Mouse (Mus musculus) kidney, postnatal 0 days (tissue): ENCODE data around the gene Pik3c2g. TPM values are rescaled to one million over a fixed set of nuclear protein-coding genes. Genes with fewer than 3 reads are reported as not detected.

Experiments used
- ATAC-seq: fragments of 200-750 bp; cut with Nextera tagmentation; replicated peaks from 2 replicates; pipeline ENCODE4 v1.8.0; 2017; ENCODE audit warnings: low read depth, moderate number of reproducible peaks, moderate TSS enrichment, moderate library complexity; ENCODE audit not compliant: low FRiP score
- DNase-seq: peaks from one replicate; pipeline ENCODE4 v3.0.0-alpha.2; 2016; ENCODE audit warnings: low spot score
- H3K27ac ChIP-seq: fragments of 300-500 bp; sonication (generic); 2 replicates; pipeline ENCODE4 v1.5.1; 2014; ENCODE audit warnings: mild to moderate bottlenecking
- H3K27me3 ChIP-seq: fragments of 300-500 bp; sonication (generic); 2 replicates; pipeline ENCODE4 v1.6.1; 2014; ENCODE audit warnings: low read length, mixed read lengths; ENCODE audit not compliant: insufficient read depth
- H3K36me3 ChIP-seq: fragments of 300-500 bp; sonication (generic); 2 replicates; pipeline ENCODE4 v1.6.1; 2014; ENCODE audit warnings: low read length, mixed read lengths; ENCODE audit not compliant: insufficient read depth
- H3K4me1 ChIP-seq: fragments of 300-500 bp; sonication (generic); replicated peaks from 2 replicates; pipeline ENCODE4 v1.6.1; 2014; ENCODE audit warnings: antibody characterized with exemption, low read length, mixed read lengths; ENCODE audit not compliant: insufficient read depth
- H3K4me2 ChIP-seq: fragments of 300-500 bp; sonication (generic); 2 replicates; pipeline ENCODE4 v1.6.1; 2014; ENCODE audit warnings: mild to moderate bottlenecking, low read length, moderate library complexity, mixed read lengths
- H3K4me3 ChIP-seq: fragments of 300-500 bp; sonication (generic); replicated peaks from 2 replicates; pipeline ENCODE4 v1.5.1; 2014; ENCODE audit warnings: low read depth, low read length
- H3K9ac ChIP-seq: fragments of 300-500 bp; sonication (generic); 2 replicates; pipeline ENCODE4 v1.6.1; 2014; ENCODE audit warnings: low read depth, low read length
- H3K9me3 ChIP-seq: fragments of 300-500 bp; sonication (generic); replicated peaks from 2 replicates; pipeline ENCODE4 v1.6.1; 2016; ENCODE audit warnings: low read length, inconsistent platforms, mixed read lengths
- CTCF ChIP-seq: IDR thresholded peaks from 2 replicates; pipeline ENCODE4 v1.5.1; 2016; ENCODE audit warnings: antibody characterized with exemption, low read depth, mild to moderate bottlenecking, moderate library complexity
- WGBS: fragments of 180-500 bp; shearing (Covaris S2); extraction: QIAGEN DNeasy Blood & Tissue Kit; methylation state at CpG from one replicate; pipeline ENCODE4 v1.1.7; 2014; 5-methylcytosine and 5-hydroxymethylcytosine counted together
- polyA plus RNA-seq: library from polyadenylated mRNA; unstranded; fragments of >200 nt; fragmentation: Nextera tagmentation; extraction: Ambion mirVana; gene quantifications from 2 replicates; pipeline ENCODE4 v1.2.1, GENCODE M21; 2015

Pik3c2g gene
- polyA plus RNA-seq, 1 experiment from 2014 or later, result 0.28 TPM

GRCm38 (mm10) chr6:139964895-139965294, 377.9 kb downstream of the Pik3c2g start:
- WGBS, result 79% methylated on average over 3 of the region's 3 CpGs
- no peaks in the 10 kb centered on the region for H3K9me3 ChIP-seq
- no peak overlapping the region for H3K27ac ChIP-seq
- H3K36me3 ChIP-seq, result no peaks in the 10 kb centered on the region
- TF ChIP-seq CTCF, result no peak
- ATAC-seq (no peak), DNase-seq (no peak)
- H3K4me3 ChIP-seq, result no peak overlapping the region
- H3K9ac ChIP-seq, result no peak overlapping the region
- no peaks in the 10 kb centered on the region for H3K4me1 ChIP-seq
- H3K4me2 ChIP-seq, result no peak overlapping the region
- no peaks in the 10 kb centered on the region for H3K27me3 ChIP-seq

- ATAC-seq (no peak), DNase-seq (no peak)
- H3K27ac ChIP-seq, result no peak overlapping the region
- no peak overlapping the region for H3K4me2 ChIP-seq
- no peak for TF ChIP-seq CTCF
- H3K36me3 ChIP-seq, result no peaks in the 10 kb centered on the region
- H3K27me3 ChIP-seq, result no peaks in the 10 kb centered on the region
- no peak overlapping the region for H3K4me3 ChIP-seq
- WGBS, result 75% methylated on average over 6 of the region's 6 CpGs
- H3K9ac ChIP-seq, result no peak overlapping the region
- no peaks in the 10 kb centered on the region for H3K9me3 ChIP-seq
- H3K4me1 ChIP-seq, result no peaks in the 10 kb centered on the region
Observed at GRCm38 (mm10) chr6:139966684-139967083, 379.7 kb downstream of the Pik3c2g start.

- Histone ChIP-seq H3K4me2 (no peak overlapping the region), H3K27me3 (no peaks in the 10 kb centered on the region), H3K36me3 (no peaks in the 10 kb centered on the region), H3K9ac (no peak overlapping the region), H3K9me3 (no peaks in the 10 kb centered on the region), H3K27ac (no peak overlapping the region), H3K4me1 (no peaks in the 10 kb centered on the region), H3K4me3 (no peak overlapping the region)
- DNase-seq (no peak), ATAC-seq (no peak)
- WGBS, result 68% methylated on average over 4 of the region's 4 CpGs
- TF ChIP-seq CTCF, result no peak
Observed at GRCm38 (mm10) chr6:139971608-139972298, 384.7 kb downstream of the Pik3c2g start.

GRCm38 (mm10) chr6:139974668-139975067, 387.6 kb downstream of the Pik3c2g start:
- TF ChIP-seq CTCF, result no peak

GRCm38 (mm10) chr6:139978114-139978513, 391.1 kb downstream of the Pik3c2g start:
- no peaks in the 10 kb centered on the region for H3K9me3 ChIP-seq
- H3K27me3 ChIP-seq, result no peaks in the 10 kb centered on the region
- no peak overlapping the region for H3K9ac ChIP-seq
- no peaks in the 10 kb centered on the region for H3K36me3 ChIP-seq
- TF ChIP-seq CTCF, result no peak
- no peak overlapping the region for H3K4me3 ChIP-seq
- H3K4me2 ChIP-seq, result no peak overlapping the region
- ATAC-seq (no peak), DNase-seq (peak; percentile 60)
- WGBS, result 37% methylated on average over 3 of the region's 3 CpGs
- no peak overlapping the region for H3K27ac ChIP-seq
- no peaks in the 10 kb centered on the region for H3K4me1 ChIP-seq

More at GRCm38 (mm10) chr6:139974668-139975067, 387.6 kb downstream of the Pik3c2g start:
- no peak overlapping the region for H3K27ac ChIP-seq
- no peak overlapping the region for H3K4me2 ChIP-seq
- H3K4me1 ChIP-seq, result no peaks in the 10 kb centered on the region
- WGBS, result 85% methylated on average over 5 of the region's 5 CpGs
- H3K36me3 ChIP-seq, result no peaks in the 10 kb centered on the region
- no peak overlapping the region for H3K9ac ChIP-seq
- no peak overlapping the region for H3K4me3 ChIP-seq
- no peaks in the 10 kb centered on the region for H3K27me3 ChIP-seq
- ATAC-seq (no peak), DNase-seq (no peak)
- no peaks in the 10 kb centered on the region for H3K9me3 ChIP-seq

- no peak for ATAC-seq
- no peak for TF ChIP-seq CTCF
- H3K4me1 ChIP-seq, result no peaks in the 10 kb centered on the region
Observed at GRCm38 (mm10) chr6:139981061-139981460, 394.0 kb downstream of the Pik3c2g start.

GRCm38 (mm10) chr6:139984069-139984468, 397.0 kb downstream of the Pik3c2g start:
- 90% methylated on average over 3 of the region's 3 CpGs for WGBS
- no peak for ATAC-seq

More at GRCm38 (mm10) chr6:139981061-139981460, 394.0 kb downstream of the Pik3c2g start:
- Histone ChIP-seq H3K9ac (no peak overlapping the region), H3K4me2 (no peak overlapping the region), H3K4me3 (no peak overlapping the region), H3K27me3 (no peaks in the 10 kb centered on the region), H3K36me3 (no peaks in the 10 kb centered on the region), H3K27ac (no peak overlapping the region), H3K9me3 (no peaks in the 10 kb centered on the region)
- DNase-seq, result no peak

More at GRCm38 (mm10) chr6:139984069-139984468, 397.0 kb downstream of the Pik3c2g start:
- no peak overlapping the region for H3K4me3 ChIP-seq
- 0 out of 2 replicates have a peak, but pooled peaks cover 3% of the 10 kb centered on the region for H3K4me1 ChIP-seq
- no peak for DNase-seq
- H3K4me2 ChIP-seq, result no peak overlapping the region
- no peak overlapping the region for H3K9ac ChIP-seq
- no peak overlapping the region for H3K27ac ChIP-seq
- H3K36me3 ChIP-seq, result no peaks in the 10 kb centered on the region
- TF ChIP-seq CTCF, result peak; percentile 7; the same call in 1 of the 2 replicates
- no peaks in the 10 kb centered on the region for H3K27me3 ChIP-seq
- H3K9me3 ChIP-seq, result no peaks in the 10 kb centered on the region
